In genomic region chr7:130945730-130946129, GRCm38 (mm10) we compare ENCODE assay signal across 24 mouse cellular contexts. TPM values are rescaled to one million over a fixed set of nuclear protein-coding genes. Genes with fewer than 3 reads are reported as not detected.
DNase-seq lines count a peak whose midpoint lies in the region; ATAC-seq and TF ChIP-seq lines count a peak whose summit lies in the region.
"Had no signal": no experiment of that assay in that cellular context is flagged by ENCODE, and none has a peak within 500 bp of the region (broad histone marks: within the 10 kb centered on the region; RNA-seq: fewer than 3 reads in every experiment).

No protein-coding gene starts in this region.

- H3K9ac ChIP-seq in heart, adult 2 months (ENCODE audit: low read depth, low read length), result no peak overlapping the region
- no peak overlapping the region for H3K9ac ChIP-seq in ES-E14 (ENCODE audit: insufficient read depth, low read depth, low read length, poor library complexity, severe bottlenecking)
- H3K9ac ChIP-seq: forebrain, postnatal 0 days; heart, embryonic 13.5 days; hindbrain, embryonic 14.5 days had no signal

- no peaks in the 10 kb centered on the region for H3K27me3 ChIP-seq in heart, adult 2 months (ENCODE audit: control insufficient read depth, insufficient read depth, low read length)
- H3K27me3 ChIP-seq: heart, embryonic 13.5 days had no signal

- peak; percentile 44 for DNase-seq in heart, adult 11 months
- DNase-seq in heart, adult 2 months, result no peak
- DNase-seq in ES-E14 (ENCODE audit: low read depth, low spot score), result no peak
- DNase-seq in ovary, postnatal 10 days (ENCODE audit: low spot score), result no peak
- DNase-seq: adrenal gland, adult 8-10 months; adrenal gland, postnatal 25 days; cerebellum, adult 11-12 months; cerebellum, adult 8-10 months; cerebellum, postnatal 14 days; forebrain, postnatal 0 days; gastrocnemius, adult 2 months; gastrocnemius, postnatal 14 days; heart, postnatal 14 days; heart, postnatal 4 days; kidney, adult 18-20 months had no signal

- H3K9me3 ChIP-seq in ES-E14 (ENCODE audit: control insufficient read depth, insufficient read depth, low read depth, low read length), result no peaks in the 10 kb centered on the region
- H3K9me3 ChIP-seq: heart, embryonic 13.5 days had no signal

- no peaks in the 10 kb centered on the region for H3K36me3 ChIP-seq in heart, adult 2 months (ENCODE audit: control insufficient read depth, insufficient read depth, low read length)
- no peaks in the 10 kb centered on the region for H3K36me3 ChIP-seq in ES-E14 (ENCODE audit: control insufficient read depth, insufficient read depth, low read length, poor library complexity, severe bottlenecking)
- H3K36me3 ChIP-seq: heart, embryonic 13.5 days had no signal

- no peaks in the 10 kb centered on the region for H3K79me2 ChIP-seq in heart, adult 2 months (replicated peaks; ENCODE audit: control insufficient read depth, insufficient read depth, low read length)

- TF ChIP-seq POLR2A in heart, adult 2 months (IDR thresholded peaks at IDR 0.05; ENCODE audit: insufficient read depth, low read depth, low read length), result no peak
- TF ChIP-seq POLR2A in embryonic fibroblast, embryonic 13.5 days (IDR thresholded peaks at IDR 0.05; ENCODE audit: low read depth, low read length), result no peak

- in situ Hi-C loops in ES-E14 (cut with MboI; ENCODE audit: low sequenced_read_pairs in 2 of 2, unreplicated experiment in 2 of 2), result no loop called here

- H3K4me1 ChIP-seq in heart, adult 2 months (ENCODE audit: control insufficient read depth, insufficient read depth, low read length), result peaks cover 8% of the 10 kb centered on the region
- peaks cover 7 to 27% of the 10 kb centered on the region in 2 experiments; a peak in 3 of 4 replicates for H3K4me1 ChIP-seq in ES-E14 (ENCODE audit: control insufficient read depth in 2 of 2, insufficient read depth in 2 of 2, low read length in 2 of 2, poor library complexity in 1 of 2)
- peaks cover 19% of the 10 kb centered on the region for H3K4me1 ChIP-seq in embryonic fibroblast, embryonic 13.5 days (ENCODE audit: control insufficient read depth, insufficient read depth, low read length)

- TF ChIP-seq CTCF in heart, adult 2 months (IDR thresholded peaks at IDR 0.05), result no peak
- no peak for TF ChIP-seq CTCF in embryonic fibroblast, embryonic 13.5 days (IDR thresholded peaks at IDR 0.05; ENCODE audit: borderline replicate concordance, insufficient read depth, low read length)

- intact Hi-C loops in heart, adult 2 months (cut with DNase I), result no loop called here

- H3K27ac ChIP-seq in heart, adult 2 months, result no peak overlapping the region
- H3K27ac ChIP-seq in ES-E14 (ENCODE audit: insufficient read depth, low read depth, low read length, poor library complexity, severe bottlenecking), result peak overlapping the region; percentile 91
- peak overlapping the region; percentile 76 for H3K27ac ChIP-seq in embryonic fibroblast, embryonic 13.5 days (ENCODE audit: insufficient read depth, low read length)
- H3K27ac ChIP-seq: gastrocnemius, adult 2 months; hindbrain, embryonic 14.5 days; hindbrain, postnatal 0 days had no signal

- no peak overlapping the region for H3K4me3 ChIP-seq in heart, adult 2 months
- H3K4me3 ChIP-seq in ES-E14 (ENCODE audit: insufficient read depth in 1 of 2, low read depth in 1 of 2, low read length in 2 of 2, poor library complexity in 1 of 2, severe bottlenecking in 1 of 2), result no peak overlapping the region
- H3K4me3 ChIP-seq in embryonic fibroblast, embryonic 13.5 days (ENCODE audit: insufficient read depth, low read length), result no peak overlapping the region
- H3K4me3 ChIP-seq: gastrocnemius, adult 2 months; heart, embryonic 13.5 days had no signal

- ATAC-seq in granulocyte monocyte progenitor cell, adult 5-6 weeks (replicated peaks; ENCODE audit: poor library complexity, severe bottlenecking), result no peak
- ATAC-seq: activated CD4-positive, CD25-positive, alpha-beta regulatory T cell, adult 4 months; forebrain, embryonic 14.5 days; forebrain, postnatal 0 days; hindbrain, postnatal 0 days; inflammation-experienced regulatory T-cells, adult 6 months; intestine, embryonic 16.5 days had no signal

- 88% methylated on average over 3 of the region's 3 CpGs for WGBS in heart, adult 2 months

- TF ChIP-seq EP300 in heart, adult 2 months (IDR thresholded peaks at IDR 0.05; ENCODE audit: insufficient read depth, low read depth, low read length), result no peak

TF ChIP-seq in ES-E14, 5 proteins besides CTCF, POLR2A, EP300 and RAD21:
- TF ChIP-seq ZNF384 (IDR thresholded peaks at IDR 0.05; ENCODE audit: low read depth, low read length) (no peak), HCFC1 (IDR thresholded peaks at IDR 0.05; ENCODE audit: borderline replicate concordance, insufficient read depth, low read length) (no peak), MAFK (IDR thresholded peaks at IDR 0.05; ENCODE audit: insufficient read depth, low read depth, low read length) (no peak), CHD2 (IDR thresholded peaks at IDR 0.05; ENCODE audit: low read depth, low read length) (0 out of 2 replicates have a peak, but pooled peaks have one; percentile 44), ZC3H11A (IDR thresholded peaks at IDR 0.05; ENCODE audit: borderline replicate concordance, low read depth, low read length) (no peak)

RNA-seq across cellular contexts. Expression of gene Htra1, which starts 9.8 kb away (rescaled TPM):
- total RNA-seq in heart, adult 2 months (2021), result 100 to 1,000 TPM; 102 to 117 TPM
- 85.7 and 91.1 TPM in 2 replicates for polyA plus RNA-seq in heart, adult 2 months (2012; rRNA removed)
- 76.9 and 96.3 TPM in 2 replicates for total RNA-seq in ES-E14 (2012; rRNA removed)
- 195 and 242 TPM in 2 replicates for polyA plus RNA-seq in embryonic fibroblast, embryonic 13.5 days (2011; ENCODE audit: insufficient read length, low read depth, missing spikeins)
- total RNA-seq in granulocyte monocyte progenitor cell, adult 5-6 weeks (2014; fragmentation: Nextera tagmentation), result not detected in 2 replicates
- not detected in 2 replicates for total RNA-seq in granulocyte monocyte progenitor cell, adult 5-6 weeks (2017)
- polyA plus RNA-seq: inflammation-experienced regulatory T-cells, adult 6 months had no signal

Comparison
In these comparisons a context has a peak if more than half of its experiments do, and no peak if none do; other contexts are left out.
1. RNA of gene Htra1, which starts 9.8 kb away (total RNA-seq): 102 to 117 TPM in heart, adult 2 months and 76.9 to 96.3 TPM in ES-E14; not detected in granulocyte monocyte progenitor cell, adult 5-6 weeks; every median in the first group is over 10 times any median in the second.